Mouse (Mus musculus) T-cell, adult 2 months (primary cell): ENCODE results near the gene Pip5k1b.

Experiments used
- DNase-seq: peaks from one replicate; pipeline ENCODE4 v3.0.0; 2022; ENCODE audit warnings: low spot score

The Pip5k1b gene

DNA sequence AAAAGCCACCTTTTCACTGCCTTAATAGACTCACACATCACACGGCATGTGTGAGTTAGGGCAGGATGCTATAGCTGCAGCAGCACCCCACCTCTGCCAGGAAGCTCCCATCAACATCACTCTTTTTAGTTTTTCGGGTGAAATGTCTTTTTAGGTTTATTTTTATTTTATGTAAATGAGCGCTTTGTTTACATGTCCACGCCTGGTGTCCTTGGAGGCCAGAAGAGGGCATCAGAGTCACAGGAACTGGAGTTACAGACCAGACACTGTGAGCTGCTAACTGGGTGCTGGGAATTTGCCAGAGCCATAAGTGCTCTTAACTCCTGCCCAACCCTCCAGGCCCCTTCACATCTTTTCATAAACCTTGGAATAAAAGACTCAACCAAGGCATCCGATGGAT lies 249.3 kb downstream of the Pip5k1b start:
- DNase-seq = no peak

GRCm38 (mm10) chr19:24302198-24302597 lies 253.5 kb downstream of the Pip5k1b start:
- no peak for DNase-seq

DNA sequence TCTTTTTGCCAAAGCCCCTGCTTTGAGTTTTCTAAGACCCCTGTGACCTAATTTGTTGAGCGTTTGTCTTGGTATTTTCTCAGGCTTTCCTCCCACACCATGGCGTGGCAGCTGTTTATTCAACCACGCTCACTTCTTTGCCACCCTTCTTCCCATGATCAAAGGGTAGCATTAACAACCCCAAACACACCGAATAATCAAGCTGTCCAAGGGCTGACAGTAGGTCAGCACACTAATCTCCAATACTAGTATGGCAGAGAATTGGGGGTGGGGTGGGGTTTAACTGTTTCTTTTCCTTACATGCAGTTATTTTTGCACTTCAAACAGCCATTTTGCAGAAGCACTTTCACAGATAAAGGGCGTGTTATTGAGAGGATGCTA lies 253.9 kb downstream of the Pip5k1b start:
- no peak for DNase-seq

- peak; percentile 69 for DNase-seq
Measured at GRCm38 (mm10) chr19:24300994-24301767, 254.5 kb downstream of the Pip5k1b start.

DNA sequence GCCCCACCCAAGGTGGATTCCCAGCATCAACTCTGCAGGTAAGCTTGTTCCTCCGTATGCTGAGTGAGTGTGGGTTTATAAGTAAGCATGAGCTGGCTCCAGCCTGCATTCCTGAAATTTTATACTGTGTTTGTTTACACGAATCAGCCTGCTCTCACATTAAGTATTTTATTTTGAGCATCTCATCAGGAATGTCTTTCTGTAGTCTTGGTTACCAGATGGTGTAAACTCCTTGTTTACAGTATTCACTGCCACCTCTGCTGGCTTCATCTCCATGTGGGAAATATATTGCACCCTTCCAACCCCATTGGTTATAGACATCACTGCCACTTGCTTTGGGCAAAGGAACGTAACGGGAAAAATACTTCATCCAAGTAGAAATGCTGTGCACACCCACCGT lies 262.1 kb downstream of the Pip5k1b start:
- no peak for DNase-seq

DNA sequence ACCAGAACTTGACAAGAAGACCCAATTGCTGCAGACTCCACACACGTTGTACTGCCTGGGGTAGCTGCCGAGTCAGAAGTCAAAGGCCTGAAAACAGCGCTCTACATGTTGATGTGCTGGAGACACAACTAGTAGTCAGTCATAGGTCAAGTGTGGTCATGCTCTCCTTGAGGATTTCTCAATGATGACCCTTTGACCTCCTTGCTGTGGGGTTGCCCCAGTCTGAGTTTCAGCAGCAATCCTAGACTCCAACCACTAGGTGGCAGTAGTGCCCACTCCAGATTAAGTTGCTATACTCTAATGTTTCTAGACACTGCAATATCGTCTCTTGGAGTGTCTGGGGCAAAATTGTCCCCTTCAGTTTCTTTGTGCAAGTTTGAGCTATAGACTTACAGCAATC lies 271.5 kb downstream of the Pip5k1b start:
- DNase-seq = peak; percentile 56

- DNase-seq = no peak
Measured at GRCm38 (mm10) chr19:24281288-24281980, 274.2 kb downstream of the Pip5k1b start.

- peak; percentile 25 for DNase-seq
Measured at GRCm38 (mm10) chr19:24280601-24281228, 275.0 kb downstream of the Pip5k1b start, which contains the start of gene Fxn. Gene Fxn (minus strand): TSS chr19:24280605.

DNA sequence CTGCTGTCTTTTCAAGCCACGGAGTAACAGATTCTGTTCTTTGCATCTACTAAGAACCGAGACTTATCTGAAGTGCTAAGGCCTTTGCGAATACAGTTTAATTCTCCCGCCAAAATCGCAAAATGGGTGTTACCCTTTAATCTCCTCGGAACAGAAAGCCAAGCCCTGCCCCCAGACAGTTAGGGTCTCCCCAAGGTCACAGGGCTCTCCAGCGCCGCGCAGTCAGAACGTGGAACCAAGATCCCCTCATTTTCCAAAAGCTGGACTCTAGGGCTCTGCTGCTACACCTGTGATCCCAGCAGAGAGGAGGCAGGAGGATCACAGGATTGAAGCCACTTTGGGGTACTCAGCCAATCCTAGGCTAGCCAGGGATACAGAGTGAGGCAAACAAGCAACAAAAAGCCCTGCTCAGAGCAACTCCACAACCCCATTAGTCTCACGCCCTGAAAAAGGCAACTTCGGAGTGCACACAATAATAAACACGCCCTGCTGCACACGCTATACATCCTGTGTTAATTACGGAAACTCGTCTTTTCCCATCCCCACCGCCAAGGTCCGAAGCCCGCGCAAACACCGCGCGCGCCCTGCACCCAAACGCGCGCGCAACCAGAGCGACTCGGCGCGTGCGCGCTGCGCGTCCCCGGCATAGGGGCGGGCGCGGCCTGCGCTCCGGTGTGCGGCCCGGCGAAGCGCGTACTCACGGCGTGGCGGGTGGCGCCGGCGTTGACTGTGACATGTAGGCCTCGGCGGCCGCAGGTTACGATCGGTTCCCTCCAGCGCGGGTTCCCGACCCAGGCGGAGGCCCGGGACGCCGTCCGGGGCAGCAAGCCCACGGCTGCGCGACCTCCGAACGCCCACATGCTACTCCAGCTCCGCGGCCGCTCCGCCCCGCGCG lies 275.7 kb downstream of the Pip5k1b start:
- DNase-seq = peak; percentile 76

- DNase-seq = no peak
Measured at GRCm38 (mm10) chr19:24278859-24279258, 276.8 kb downstream of the Pip5k1b start.

DNA sequence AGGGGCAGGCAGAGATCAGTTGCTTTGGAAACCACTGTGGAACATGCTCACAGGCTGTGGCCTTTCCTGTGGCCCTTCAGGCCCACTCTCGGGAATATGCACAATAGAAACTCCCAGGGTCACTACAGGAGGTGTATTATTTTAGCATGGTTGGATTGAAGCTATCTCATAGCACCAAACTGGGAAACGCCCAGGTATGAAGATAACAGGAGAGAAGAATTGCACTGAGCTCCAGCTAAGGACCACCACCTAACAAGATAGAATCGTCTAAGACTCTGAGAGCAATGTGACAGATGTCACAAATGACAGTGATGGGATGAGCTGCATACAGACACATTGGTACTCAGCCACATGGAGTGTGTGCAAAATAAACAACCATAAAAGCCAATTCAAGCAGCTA lies 281.4 kb downstream of the Pip5k1b start:
- no peak for DNase-seq

- DNase-seq = peak; percentile 54
Measured at GRCm38 (mm10) chr19:24271746-24272426, 283.8 kb downstream of the Pip5k1b start.

DNA sequence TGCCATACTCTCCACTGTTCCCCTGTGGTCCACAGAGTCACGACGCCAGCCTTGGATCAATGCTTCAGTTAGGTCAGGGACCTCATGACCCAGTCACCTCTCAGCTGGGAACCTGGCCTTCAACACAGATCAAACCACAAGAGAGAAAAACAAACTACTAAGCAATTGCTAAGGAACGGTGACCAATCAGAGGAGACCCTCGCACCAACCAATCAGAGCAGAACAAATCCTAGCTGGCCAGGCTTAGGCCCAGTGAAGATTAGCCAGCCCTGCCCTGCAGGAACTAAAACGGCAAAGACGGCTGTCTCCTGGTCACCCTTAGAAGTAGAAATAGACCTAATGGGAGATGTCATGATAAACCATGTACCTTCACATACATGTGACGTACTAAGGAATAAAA lies 284.3 kb downstream of the Pip5k1b start:
- DNase-seq = no peak

- no peak for DNase-seq
Measured at GRCm38 (mm10) chr19:24268531-24268930, 287.1 kb downstream of the Pip5k1b start.

GRCm38 (mm10) chr19:24266046-24266830 lies 289.4 kb downstream of the Pip5k1b start:
- no peak for DNase-seq

DNA sequence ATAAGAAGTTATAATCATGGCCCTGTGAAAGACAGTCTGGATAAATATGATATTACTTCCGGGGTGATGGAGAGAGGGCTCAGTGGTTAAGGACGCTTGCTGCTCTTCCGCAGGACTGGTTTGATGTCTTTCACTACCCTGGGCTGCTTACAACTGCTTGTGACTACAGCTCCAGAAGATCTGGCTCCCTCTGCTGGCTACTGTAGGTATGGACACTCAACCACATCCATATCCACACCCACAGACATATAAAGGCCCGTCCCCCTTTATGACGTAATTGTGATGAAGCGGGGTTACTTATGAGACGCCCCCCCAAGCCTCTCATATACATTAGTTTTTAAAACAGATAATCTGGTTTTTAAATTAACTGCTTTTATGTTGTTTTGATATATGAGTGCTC lies 290.7 kb downstream of the Pip5k1b start:
- peak; percentile 71 for DNase-seq

DNA sequence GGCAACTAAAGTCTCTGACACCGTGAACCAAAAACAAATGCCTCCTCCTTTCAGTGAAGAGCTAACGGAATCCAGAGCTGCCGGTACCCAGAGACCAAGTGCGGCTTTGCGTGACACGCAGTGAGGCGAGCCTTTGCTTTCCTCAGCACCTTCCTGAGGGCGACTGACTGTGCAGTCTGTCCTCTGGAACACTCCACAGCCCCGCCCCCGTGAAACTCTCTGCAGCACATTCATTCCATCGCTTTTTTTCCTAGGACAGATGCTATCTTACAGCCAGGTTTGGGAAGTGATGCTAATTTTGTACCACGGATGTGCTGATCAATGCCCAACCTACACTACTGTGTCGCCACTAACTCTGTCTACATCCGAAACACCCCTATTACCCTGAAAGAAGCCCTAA lies 292.9 kb downstream of the Pip5k1b start:
- DNase-seq = no peak

DNA sequence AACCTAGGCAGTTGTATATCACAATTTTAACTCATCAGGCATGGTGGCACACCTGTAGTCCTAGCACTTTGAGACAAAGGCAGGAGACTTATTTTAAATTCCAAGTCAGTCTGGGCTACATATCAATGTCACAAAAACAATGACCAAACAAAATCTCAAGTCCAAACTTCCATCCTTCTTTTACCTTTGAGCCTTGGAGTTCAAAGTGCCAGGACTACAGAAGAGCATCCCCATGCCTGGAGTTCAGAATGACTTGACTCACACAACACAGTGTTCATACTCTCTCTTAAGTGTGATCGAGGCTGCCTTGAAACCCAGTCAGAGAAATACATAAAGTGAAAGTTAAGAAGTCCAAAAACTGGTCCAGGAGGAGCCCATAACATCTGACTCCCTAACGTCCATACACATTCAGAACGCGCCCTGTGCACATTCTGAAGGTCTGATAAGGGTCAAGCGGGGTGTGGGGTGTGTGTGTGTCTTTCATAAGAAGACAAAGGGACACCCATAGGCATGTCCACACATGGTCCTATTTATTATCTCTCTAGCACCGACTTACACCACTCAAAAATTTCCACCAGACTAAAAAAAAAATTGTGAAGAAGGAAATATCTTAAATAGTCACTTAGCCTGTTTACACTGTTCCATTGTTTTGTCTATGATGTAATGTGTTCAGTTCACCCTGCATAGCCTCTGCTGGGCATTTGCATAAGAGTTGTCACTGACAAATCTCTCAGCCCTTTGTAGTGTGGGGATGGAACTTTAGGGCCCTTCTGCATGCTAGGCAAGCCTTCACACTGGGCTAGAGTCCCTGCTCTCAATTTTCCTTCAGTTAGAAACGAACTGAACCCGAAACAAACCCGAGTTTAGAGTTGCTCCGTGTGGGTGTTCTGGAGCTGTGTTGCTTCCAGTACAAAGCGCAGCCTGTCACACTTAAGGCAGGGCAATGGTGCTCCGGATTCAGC lies 296.0 kb downstream of the Pip5k1b start:
- no peak for DNase-seq

DNA sequence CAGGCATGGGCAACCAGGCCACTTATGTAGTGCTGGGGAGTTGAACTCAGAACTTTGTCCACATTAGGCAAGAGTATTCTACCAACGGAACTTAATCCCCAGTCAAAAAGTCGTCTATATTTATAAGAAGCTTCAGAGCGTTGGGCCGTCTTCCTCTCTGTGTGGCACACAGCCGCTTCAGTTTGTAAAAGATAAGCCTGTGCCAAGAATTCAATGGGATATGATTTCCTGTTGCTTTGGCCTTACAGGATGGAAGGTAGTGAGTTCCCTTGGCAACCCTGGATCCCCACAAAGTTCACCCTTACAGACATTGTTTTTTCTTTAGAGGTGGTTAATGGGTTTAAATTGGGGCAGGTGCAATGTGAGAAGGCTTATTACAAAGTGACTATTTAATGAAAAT lies 297.3 kb downstream of the Pip5k1b start:
- DNase-seq = no peak
